Mouse (Mus musculus): ENCODE results near the gene Slc25a21. TPM values are rescaled to one million over a fixed set of nuclear protein-coding genes. Genes with fewer than 3 reads are reported as not detected.

Slc25a21 gene
- total RNA-seq, 2 experiments from 2014 or later, result 0.38 to 0.53 TPM

GRCm38 (mm10) chr12:57019737-57020136 lies 177.5 kb downstream of the Slc25a21 start:
- no peak for DNase-seq (ENCODE audit: low spot score in 2 of 2)

GRCm38 (mm10) chr12:57016845-57017244 lies 180.4 kb downstream of the Slc25a21 start:
- no peak for DNase-seq (ENCODE audit: low spot score in 2 of 2)

- no peak for DNase-seq (ENCODE audit: low spot score in 2 of 2)
These were observed 180.9 kb downstream of the Slc25a21 start for GRCm38 (mm10) chr12:57016324-57016723.

- no peak for DNase-seq (ENCODE audit: low spot score in 2 of 2)
These were observed 188.3 kb downstream of the Slc25a21 start for GRCm38 (mm10) chr12:57009010-57009409.

GRCm38 (mm10) chr12:56986049-56986448 lies 211.2 kb downstream of the Slc25a21 start:
- DNase-seq (ENCODE audit: low spot score in 2 of 2), result peak; percentile 78 to 80

GRCm38 (mm10) chr12:56982066-56982626 lies 215.1 kb downstream of the Slc25a21 start:
- no peak for DNase-seq (ENCODE audit: low spot score in 2 of 2)

GRCm38 (mm10) chr12:56975256-56975655 lies 222.0 kb downstream of the Slc25a21 start:
- DNase-seq (ENCODE audit: low spot score in 2 of 2), result no peak

GRCm38 (mm10) chr12:56963236-56963635 lies 234.0 kb downstream of the Slc25a21 start:
- DNase-seq (ENCODE audit: low spot score in 2 of 2), result no peak

GRCm38 (mm10) chr12:56959230-56960051 lies 237.8 kb downstream of the Slc25a21 start:
- DNase-seq (ENCODE audit: low spot score in 2 of 2), result no peak

- no peak for DNase-seq (ENCODE audit: low spot score in 2 of 2)
These were observed 239.0 kb downstream of the Slc25a21 start for GRCm38 (mm10) chr12:56958244-56958643.

- no peak for DNase-seq (ENCODE audit: low spot score in 2 of 2)
These were observed 245.3 kb downstream of the Slc25a21 start for GRCm38 (mm10) chr12:56951749-56952657.

GRCm38 (mm10) chr12:56944265-56944664 lies 253.0 kb downstream of the Slc25a21 start:
- no peak for DNase-seq (ENCODE audit: low spot score in 2 of 2)

GRCm38 (mm10) chr12:56940861-56941260 lies 256.4 kb downstream of the Slc25a21 start:
- DNase-seq (ENCODE audit: low spot score in 2 of 2), result no peak

- no peak for DNase-seq (ENCODE audit: low spot score in 2 of 2)
These were observed 279.1 kb downstream of the Slc25a21 start for GRCm38 (mm10) chr12:56918145-56918544.

GRCm38 (mm10) chr12:56906476-56906875 lies 290.8 kb downstream of the Slc25a21 start:
- DNase-seq (ENCODE audit: low spot score in 2 of 2), result no peak

GRCm38 (mm10) chr12:56905652-56906305 lies 291.5 kb downstream of the Slc25a21 start:
- DNase-seq (ENCODE audit: low spot score in 2 of 2), result no peak

- no peak for DNase-seq (ENCODE audit: low spot score in 2 of 2)
These were observed 292.1 kb downstream of the Slc25a21 start for GRCm38 (mm10) chr12:56905222-56905621.

- DNase-seq (ENCODE audit: low spot score in 2 of 2), result no peak
These were observed 294.4 kb downstream of the Slc25a21 start for GRCm38 (mm10) chr12:56902774-56903456.

- DNase-seq (ENCODE audit: low spot score in 2 of 2), result no peak
These were observed 299.3 kb downstream of the Slc25a21 start for GRCm38 (mm10) chr12:56897976-56898375.

GRCm38 (mm10) chr12:56897221-56897937 lies 299.9 kb downstream of the Slc25a21 start:
- no peak for DNase-seq (ENCODE audit: low spot score in 2 of 2)
